Mouse (Mus musculus) testis, adult 2 months (tissue): ENCODE measurements at regions not wholly inside any gene's neighbourhood (a gene's known extent, or its start where the extent isn't known, plus 50 kb on each side); places are given as distances from the start of the nearest gene placed in this dataset.
"Not testable (repeated sequence)": the region's sequence is repeated elsewhere in the genome, so short reads cannot be mapped to it uniquely, and the experiment has no call there.

Source experiments
- H3K27ac ChIP-seq: fragments of 200-500 bp; 2 replicates; pipeline ENCODE4 v1.5.1; 2012; ENCODE audit warnings: low read depth, low read length; ENCODE audit not compliant: control insufficient read depth, insufficient read depth
- H3K27me3 ChIP-seq: fragments of 200-500 bp; 2 replicates; pipeline ENCODE4 v1.6.1; 2012; ENCODE audit warnings: mild to moderate bottlenecking, low read length, moderate library complexity; ENCODE audit not compliant: control insufficient read depth, insufficient read depth
- H3K36me3 ChIP-seq: fragments of 200-500 bp; 2 replicates; pipeline ENCODE4 v1.6.1; 2012; ENCODE audit warnings: mild to moderate bottlenecking, low read length; ENCODE audit not compliant: control insufficient read depth, insufficient read depth
- H3K4me1 ChIP-seq: fragments of 200-500 bp; 2 replicates; pipeline ENCODE4 v1.6.1; 2012; ENCODE audit warnings: low read length; ENCODE audit not compliant: control insufficient read depth, insufficient read depth
- H3K4me3 ChIP-seq: fragments of 200-500 bp; 2 replicates; pipeline ENCODE4 v1.5.1; 2012; ENCODE audit warnings: low read depth, mild to moderate bottlenecking, low read length, moderate library complexity, mixed read lengths; ENCODE audit not compliant: control insufficient read depth
- CTCF ChIP-seq: fragments of 200-500 bp; IDR thresholded peaks from 2 replicates; pipeline ENCODE4 v1.5.1; 2012; ENCODE audit warnings: low read depth, mild to moderate bottlenecking, inconsistent platforms, low read length, moderate library complexity; ENCODE audit not compliant: control insufficient read depth, insufficient read depth, insufficient replicate concordance
- POLR2A ChIP-seq: fragments of 200-500 bp; IDR thresholded peaks from 2 replicates; pipeline ENCODE4 v1.6.1; 2012; ENCODE audit warnings: low read depth, mild to moderate bottlenecking, inconsistent platforms, low read length, moderate library complexity; ENCODE audit not compliant: control insufficient read depth

DNA sequence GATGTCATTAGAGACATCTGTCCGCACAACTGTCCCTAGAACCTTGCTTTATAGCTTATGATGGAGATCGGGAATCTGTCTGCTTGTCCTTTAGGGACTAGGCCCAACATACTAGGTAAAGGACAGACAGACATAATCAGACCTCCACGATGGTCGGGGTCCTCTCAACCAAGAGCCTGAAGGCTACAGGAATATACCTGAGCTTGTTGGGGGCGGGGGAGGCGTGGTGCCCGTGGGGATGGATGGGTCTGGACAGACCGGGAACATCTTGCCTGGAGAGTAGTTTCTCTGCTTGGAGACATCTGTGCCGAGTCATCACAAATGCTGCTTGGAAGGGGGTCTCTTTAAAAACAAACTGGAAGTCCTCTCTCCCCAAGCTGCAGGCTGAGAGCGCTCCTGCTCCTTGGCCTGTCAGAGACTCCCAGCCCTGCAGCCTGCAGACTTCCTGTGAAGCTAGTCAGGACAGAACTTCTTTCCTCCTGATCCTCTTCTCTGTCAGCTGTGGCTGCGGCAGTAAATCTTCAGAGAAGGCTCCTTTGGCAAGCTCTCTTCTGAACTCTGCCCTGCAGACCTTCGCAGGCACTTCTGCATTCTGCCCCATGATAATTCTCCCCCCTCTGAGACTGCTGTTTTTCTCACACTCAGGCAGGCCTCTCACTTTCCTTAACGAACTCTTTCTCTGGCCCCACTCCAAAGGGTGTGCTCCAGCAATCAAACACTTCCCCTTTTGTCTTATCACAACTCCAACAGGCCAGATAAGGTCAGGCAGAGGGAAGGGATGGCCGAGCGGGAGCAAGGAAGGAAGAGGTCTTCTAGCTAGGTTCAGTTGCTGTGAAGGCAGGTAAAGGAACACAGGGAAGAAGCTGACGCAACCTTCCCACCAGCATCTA, 143.1 kb upstream of the Cdk6 start:
- no peak overlapping the region for H3K4me3 ChIP-seq
- H3K4me1 ChIP-seq, result peaks cover 5% of the 10 kb centered on the region
- no peaks in the 10 kb centered on the region for H3K27me3 ChIP-seq
- H3K27ac ChIP-seq, result no peak overlapping the region
- no peak for TF ChIP-seq CTCF
- no peak for TF ChIP-seq POLR2A
- no peaks in the 10 kb centered on the region for H3K36me3 ChIP-seq

DNA sequence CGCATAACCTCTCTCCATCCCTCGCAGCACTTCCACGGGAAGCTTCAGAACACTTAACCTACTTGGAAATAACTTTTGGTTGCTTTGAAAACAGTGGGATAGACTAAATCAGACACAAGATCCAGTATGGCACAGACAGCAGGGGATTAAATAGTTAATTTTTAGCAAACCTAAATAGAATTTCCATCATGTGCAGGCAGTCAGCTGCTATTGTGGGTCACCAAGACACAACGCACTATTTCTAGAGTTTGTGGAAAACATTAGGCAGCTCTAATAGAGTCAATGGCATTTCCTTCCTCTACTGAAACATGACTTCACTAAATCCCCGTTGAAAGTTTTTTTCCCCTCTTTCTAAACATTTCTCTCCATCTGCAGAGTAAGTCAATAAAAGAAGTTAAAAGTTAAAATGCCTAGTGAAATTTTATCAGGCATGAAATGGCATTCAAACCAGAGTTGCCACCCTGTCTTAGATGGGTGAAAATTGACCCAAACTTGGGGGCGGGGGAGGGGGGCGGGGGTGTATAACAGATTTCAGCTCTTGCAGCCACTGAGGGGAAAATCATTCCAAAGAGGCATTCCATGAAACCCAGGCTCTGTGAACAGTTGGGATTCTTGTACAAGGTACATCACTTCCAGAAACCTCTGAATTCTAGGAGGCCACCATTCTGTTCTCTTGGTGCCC, 142.3 kb upstream of the Cdk6 start:
- H3K27ac ChIP-seq, H3K36me3 ChIP-seq, H3K4me1 ChIP-seq, H3K4me3 ChIP-seq, H3K27me3 ChIP-seq: not testable (repeated sequence)

DNA sequence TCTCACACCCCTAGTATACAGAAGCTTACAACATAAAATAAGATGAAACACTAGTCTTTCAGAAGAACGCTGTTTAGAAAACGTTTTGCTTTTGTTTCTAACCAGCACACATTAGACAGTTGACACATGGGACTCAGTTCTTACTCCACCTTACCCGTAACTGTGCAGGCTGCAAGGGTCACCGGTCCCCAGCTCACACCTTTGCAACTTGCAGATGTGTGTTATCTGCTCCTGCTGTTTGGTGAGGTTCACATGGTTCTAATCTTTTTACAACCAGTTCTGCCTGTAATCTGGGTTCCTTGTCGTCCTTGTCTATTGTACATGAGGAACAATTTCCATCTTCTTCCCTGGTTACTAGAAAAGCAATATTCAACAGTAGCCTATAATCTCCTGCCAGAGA, 135.1 kb upstream of the Cdk6 start:
- H3K27ac ChIP-seq, H3K4me3 ChIP-seq, H3K27me3 ChIP-seq, H3K4me1 ChIP-seq, H3K36me3 ChIP-seq: not testable (repeated sequence)

DNA sequence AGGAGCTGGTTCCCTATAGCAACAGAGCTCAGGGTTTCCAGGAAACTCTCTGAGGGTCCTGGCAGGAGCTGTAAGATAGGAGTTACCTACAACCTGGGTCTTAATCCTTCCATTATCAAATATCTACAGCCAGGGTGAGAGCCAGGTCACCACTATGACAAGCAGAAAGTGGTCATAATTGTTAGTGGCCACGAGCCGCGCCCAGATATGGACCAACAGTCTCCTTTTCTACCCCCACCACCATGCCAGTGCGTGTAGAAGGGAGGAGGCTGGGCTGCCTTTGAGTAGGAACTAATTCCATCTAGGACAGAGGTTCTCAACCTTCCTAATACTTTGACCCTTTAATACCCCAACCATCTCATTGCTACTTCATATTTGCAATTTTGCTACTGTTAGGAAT, 133.0 kb upstream of the Cdk6 start:
- H3K27ac ChIP-seq, H3K4me1 ChIP-seq, H3K27me3 ChIP-seq, H3K36me3 ChIP-seq, H3K4me3 ChIP-seq: not testable (repeated sequence)

DNA sequence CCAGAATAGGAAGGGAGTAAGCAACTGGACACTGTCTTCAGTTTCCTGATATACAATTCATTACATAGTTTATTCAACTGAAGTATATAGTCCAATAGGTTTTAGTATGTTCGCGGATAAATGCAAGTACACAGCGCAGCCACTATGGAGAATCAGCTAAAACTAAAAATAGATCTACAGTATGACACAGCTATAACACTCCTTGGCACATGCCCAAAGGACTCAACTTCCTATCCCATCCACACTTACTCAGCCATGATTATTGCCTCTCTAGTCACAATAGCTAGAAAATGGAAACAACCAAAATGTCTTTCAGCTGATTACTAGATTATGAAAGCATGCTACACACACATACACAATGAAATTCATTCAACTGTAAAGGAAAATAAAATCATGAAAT, 130.0 kb upstream of the Cdk6 start:
- TF ChIP-seq POLR2A, result no peak
- no peak for TF ChIP-seq CTCF
- no peaks in the 10 kb centered on the region for H3K27me3 ChIP-seq
- no peaks in the 10 kb centered on the region for H3K36me3 ChIP-seq
- no peaks in the 10 kb centered on the region for H3K4me1 ChIP-seq
- no peak overlapping the region for H3K27ac ChIP-seq
- H3K4me3 ChIP-seq, result no peak overlapping the region

DNA sequence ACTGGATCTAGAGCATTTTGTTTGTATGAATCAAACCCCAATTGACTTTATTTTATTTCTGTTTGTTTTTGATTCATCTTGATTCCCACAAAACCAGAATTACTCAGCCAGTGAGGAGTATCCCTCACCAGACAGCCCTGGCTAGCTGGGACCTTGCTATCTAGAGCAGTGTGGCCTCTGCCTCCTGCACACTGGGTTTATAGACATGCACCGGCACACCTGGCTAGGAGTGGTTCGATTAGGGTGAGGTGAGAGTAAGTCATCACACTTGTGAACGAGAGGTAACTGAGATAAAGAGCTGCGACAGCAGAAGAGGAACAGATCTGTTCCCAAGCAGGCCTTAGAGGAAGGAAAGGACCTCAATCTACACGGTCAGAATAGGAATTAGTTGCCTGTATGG, 125.2 kb upstream of the Cdk6 start:
- no peak overlapping the region for H3K27ac ChIP-seq
- TF ChIP-seq POLR2A (no peak), CTCF (no peak)
- no peaks in the 10 kb centered on the region for H3K27me3 ChIP-seq
- H3K36me3 ChIP-seq, result no peaks in the 10 kb centered on the region
- H3K4me3 ChIP-seq, result no peak overlapping the region
- H3K4me1 ChIP-seq, result no peaks in the 10 kb centered on the region

DNA sequence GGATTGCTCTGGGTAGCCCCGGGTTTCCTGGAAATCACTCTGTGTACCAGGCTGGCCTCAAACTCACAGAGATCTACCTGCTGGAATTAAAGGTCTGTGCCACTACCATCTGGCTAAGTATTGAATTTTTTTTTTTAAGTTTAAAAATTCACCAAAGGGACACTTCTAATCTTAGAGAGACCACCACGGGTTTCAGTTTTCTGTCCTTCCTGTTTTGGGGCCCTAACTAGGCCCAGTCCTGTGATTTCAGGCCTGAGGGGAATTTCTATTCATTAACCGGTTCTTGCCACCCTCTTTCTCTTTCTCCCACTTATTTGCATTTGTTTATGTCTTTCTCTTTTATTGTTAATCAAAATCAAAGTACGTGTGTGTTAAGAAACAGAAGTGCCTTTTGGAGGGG, 122.1 kb upstream of the Cdk6 start:
- H3K36me3 ChIP-seq, result no peaks in the 10 kb centered on the region
- no peak overlapping the region for H3K27ac ChIP-seq
- no peaks in the 10 kb centered on the region for H3K27me3 ChIP-seq
- TF ChIP-seq POLR2A (no peak), CTCF (no peak)
- H3K4me1 ChIP-seq, result no peaks in the 10 kb centered on the region
- no peak overlapping the region for H3K4me3 ChIP-seq

DNA sequence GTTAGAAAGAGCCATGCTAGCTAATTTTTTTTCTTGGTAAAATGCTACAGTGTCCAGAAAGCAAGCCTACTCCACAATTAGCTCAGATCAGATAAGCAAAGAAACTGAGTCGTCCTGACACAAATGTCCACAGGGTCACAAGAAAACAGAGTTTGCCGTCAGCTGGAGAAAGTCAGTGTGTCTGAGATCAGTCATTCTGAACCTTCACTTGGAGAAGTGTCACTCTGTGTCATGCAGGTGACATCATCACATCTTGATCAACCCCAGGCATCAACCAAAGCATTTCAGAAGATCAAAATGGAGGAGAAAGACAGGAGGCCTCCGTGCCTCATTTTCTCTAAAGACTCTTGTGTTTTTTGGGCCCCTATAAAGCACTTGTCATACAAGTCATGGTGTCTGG, 121.5 kb upstream of the Cdk6 start:
- Histone ChIP-seq H3K36me3 (no peaks in the 10 kb centered on the region), H3K27ac (no peak overlapping the region), H3K4me1 (no peaks in the 10 kb centered on the region), H3K27me3 (no peaks in the 10 kb centered on the region), H3K4me3 (no peak overlapping the region)
- TF ChIP-seq CTCF, result no peak
- TF ChIP-seq POLR2A, result no peak

DNA sequence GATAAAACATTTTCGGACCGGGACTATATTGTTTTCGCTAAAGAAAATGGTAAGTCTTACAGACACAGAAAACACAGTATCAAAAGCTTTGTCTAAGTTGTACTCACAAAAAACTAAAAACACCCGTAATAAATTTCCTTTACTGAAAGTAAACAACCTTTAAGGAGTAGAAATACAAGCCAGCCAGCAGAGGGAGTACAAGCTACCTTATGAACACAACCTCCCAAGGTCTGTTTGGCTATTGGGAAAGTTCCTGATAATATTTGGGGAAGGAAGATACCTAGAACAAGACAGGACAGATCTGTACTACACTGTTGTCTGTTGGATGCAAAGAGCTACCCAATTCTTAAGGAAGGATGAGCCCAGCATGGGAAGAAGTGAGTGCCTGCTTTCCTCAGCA, 117.5 kb upstream of the Cdk6 start:
- H3K27me3 ChIP-seq, H3K4me3 ChIP-seq, H3K27ac ChIP-seq, H3K36me3 ChIP-seq, H3K4me1 ChIP-seq: not testable (repeated sequence)

DNA sequence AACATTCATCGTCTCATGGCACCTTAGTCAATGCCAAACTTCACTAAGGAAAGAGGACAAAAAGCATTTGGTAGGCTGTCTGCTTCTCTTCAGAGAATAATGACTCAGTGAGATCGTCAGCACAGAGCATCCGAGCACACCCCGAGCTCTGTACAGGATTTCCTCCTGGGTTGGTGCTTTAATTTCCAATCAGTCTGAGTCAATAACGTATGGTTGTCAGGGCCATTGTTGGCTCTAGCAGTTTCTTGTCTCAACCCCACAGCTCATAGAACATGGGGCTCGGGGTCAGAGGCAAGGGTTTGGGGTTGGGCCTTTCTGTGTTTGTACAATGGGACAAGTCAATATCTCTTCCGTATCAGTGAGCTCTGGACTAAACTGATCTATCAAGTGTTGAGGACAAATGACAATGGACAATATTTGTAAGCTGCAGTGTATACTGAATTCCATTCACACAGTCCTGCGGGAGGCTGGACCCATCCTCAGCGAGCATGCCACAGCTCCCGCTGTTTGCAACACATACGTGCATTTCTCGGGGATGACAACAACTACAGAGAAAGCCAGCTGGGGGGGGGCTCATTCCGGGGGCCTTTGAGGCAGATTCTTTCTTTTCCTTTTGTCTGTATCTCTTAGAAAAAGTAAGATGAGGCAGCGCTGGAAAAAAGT, 116.8 kb upstream of the Cdk6 start:
- not testable (repeated sequence) for H3K27me3 ChIP-seq, H3K4me1 ChIP-seq, H3K4me3 ChIP-seq, H3K36me3 ChIP-seq, H3K27ac ChIP-seq

DNA sequence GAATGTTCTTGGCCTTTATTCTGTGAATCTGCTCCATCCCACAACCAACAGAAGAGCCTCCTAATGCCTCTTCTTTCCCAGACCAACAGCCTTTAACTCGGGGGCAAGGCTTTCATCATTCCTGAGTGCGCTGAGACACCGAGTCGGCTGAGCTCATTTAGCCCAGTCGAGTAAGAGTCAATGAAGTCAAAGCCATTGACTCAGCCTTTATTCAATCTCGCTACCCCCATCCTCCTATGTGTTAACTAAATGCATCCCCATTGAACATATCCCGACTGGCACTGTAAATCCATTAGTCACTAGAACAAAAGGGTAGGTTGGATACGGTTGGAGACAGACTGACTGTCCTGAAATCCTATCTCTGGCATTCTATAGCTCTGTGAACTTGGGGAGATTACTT, 115.9 kb upstream of the Cdk6 start:
- not testable (repeated sequence) for H3K4me1 ChIP-seq

More for the DNA sequence above, 115.9 kb upstream of the Cdk6 start:
- not testable (repeated sequence) for H3K4me3 ChIP-seq, H3K27ac ChIP-seq, H3K36me3 ChIP-seq, H3K27me3 ChIP-seq
